Mouse (Mus musculus) testis, adult 2 months (tissue): ENCODE results near the gene Spib. TPM values are rescaled to one million over a fixed set of nuclear protein-coding genes. Genes with fewer than 3 reads are reported as not detected.

ENCODE experiments used
- H3K27ac ChIP-seq: fragments of 200-500 bp; 2 replicates; pipeline ENCODE4 v1.5.1; 2012; ENCODE audit warnings: low read depth, low read length; ENCODE audit not compliant: control insufficient read depth, insufficient read depth
- H3K27me3 ChIP-seq: fragments of 200-500 bp; 2 replicates; pipeline ENCODE4 v1.6.1; 2012; ENCODE audit warnings: mild to moderate bottlenecking, low read length, moderate library complexity; ENCODE audit not compliant: control insufficient read depth, insufficient read depth
- H3K36me3 ChIP-seq: fragments of 200-500 bp; 2 replicates; pipeline ENCODE4 v1.6.1; 2012; ENCODE audit warnings: mild to moderate bottlenecking, low read length; ENCODE audit not compliant: control insufficient read depth, insufficient read depth
- H3K4me1 ChIP-seq: fragments of 200-500 bp; 2 replicates; pipeline ENCODE4 v1.6.1; 2012; ENCODE audit warnings: low read length; ENCODE audit not compliant: control insufficient read depth, insufficient read depth
- H3K4me3 ChIP-seq: fragments of 200-500 bp; 2 replicates; pipeline ENCODE4 v1.5.1; 2012; ENCODE audit warnings: low read depth, mild to moderate bottlenecking, low read length, moderate library complexity, mixed read lengths; ENCODE audit not compliant: control insufficient read depth
- CTCF ChIP-seq: fragments of 200-500 bp; IDR thresholded peaks from 2 replicates; pipeline ENCODE4 v1.5.1; 2012; ENCODE audit warnings: low read depth, mild to moderate bottlenecking, inconsistent platforms, low read length, moderate library complexity; ENCODE audit not compliant: control insufficient read depth, insufficient read depth, insufficient replicate concordance
- POLR2A ChIP-seq: fragments of 200-500 bp; IDR thresholded peaks from 2 replicates; pipeline ENCODE4 v1.6.1; 2012; ENCODE audit warnings: low read depth, mild to moderate bottlenecking, inconsistent platforms, low read length, moderate library complexity; ENCODE audit not compliant: control insufficient read depth
- polyA plus RNA-seq: library from polyadenylated mRNA; depleted of rRNA; stranded (reverse); fragments of >200 nt; gene quantifications from 2 replicates; pipeline ENCODE4 v1.2.3, GENCODE M21; 2012

The Spib gene
- polyA plus RNA-seq, 1 experiment, result 0.15 TPM

DNA sequence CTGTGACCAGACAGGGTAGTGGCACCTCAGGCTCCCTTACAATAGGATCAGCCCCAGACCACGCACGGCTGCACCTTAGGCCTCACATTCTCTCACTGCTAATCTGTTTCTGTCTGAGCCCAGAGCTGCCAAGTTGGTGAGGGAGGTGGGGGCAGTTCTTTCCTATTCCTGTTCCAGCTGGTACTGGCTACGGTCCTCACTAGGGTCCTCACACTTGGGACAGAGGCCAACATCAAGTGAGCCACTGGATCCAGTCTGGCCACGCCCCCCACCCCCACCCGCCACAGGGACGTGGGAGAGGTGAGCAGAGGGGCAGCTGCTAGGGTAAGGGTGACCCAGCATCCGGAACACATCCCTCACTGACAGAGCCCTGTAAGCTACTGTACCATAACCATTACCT lies 5.1 kb upstream of the Spib start:
- TF ChIP-seq CTCF (no peak), POLR2A (no peak)
- H3K4me1 ChIP-seq, result peaks cover 6% of the 10 kb centered on the region; the same call in 1 of the 2 replicates

DNA sequence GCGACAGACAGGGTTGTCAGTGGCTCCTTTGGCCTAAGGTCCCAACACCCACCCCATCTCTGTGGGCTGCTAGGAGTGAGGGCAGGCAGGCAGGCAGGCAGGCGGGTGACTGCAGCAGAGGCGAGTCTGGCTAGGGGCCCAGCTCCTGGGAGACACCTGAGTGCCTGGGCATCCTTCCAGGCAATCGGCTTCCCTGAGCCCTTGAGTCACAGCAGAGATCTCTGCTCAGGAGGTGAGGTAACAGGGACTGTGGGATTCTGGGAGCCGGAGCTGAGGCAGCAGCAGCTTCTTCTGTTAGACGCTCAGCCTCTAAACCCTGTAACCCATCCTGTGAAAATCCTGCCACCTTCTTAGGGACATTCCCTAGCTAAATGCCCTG lies 4.7 kb upstream of the Spib start:
- no peaks in the 10 kb centered on the region for H3K27me3 ChIP-seq
- no peaks in the 10 kb centered on the region for H3K36me3 ChIP-seq
- TF ChIP-seq POLR2A, result no peak
- no peak for TF ChIP-seq CTCF
- peaks cover 6% of the 10 kb centered on the region; the same call in 1 of the 2 replicates for H3K4me1 ChIP-seq
- no peak overlapping the region for H3K4me3 ChIP-seq
- no peak overlapping the region for H3K27ac ChIP-seq

More for the DNA sequence above, 5.1 kb upstream of the Spib start:
- Histone ChIP-seq H3K27me3 (no peaks in the 10 kb centered on the region), H3K27ac (no peak overlapping the region), H3K36me3 (no peaks in the 10 kb centered on the region), H3K4me3 (no peak overlapping the region)

DNA sequence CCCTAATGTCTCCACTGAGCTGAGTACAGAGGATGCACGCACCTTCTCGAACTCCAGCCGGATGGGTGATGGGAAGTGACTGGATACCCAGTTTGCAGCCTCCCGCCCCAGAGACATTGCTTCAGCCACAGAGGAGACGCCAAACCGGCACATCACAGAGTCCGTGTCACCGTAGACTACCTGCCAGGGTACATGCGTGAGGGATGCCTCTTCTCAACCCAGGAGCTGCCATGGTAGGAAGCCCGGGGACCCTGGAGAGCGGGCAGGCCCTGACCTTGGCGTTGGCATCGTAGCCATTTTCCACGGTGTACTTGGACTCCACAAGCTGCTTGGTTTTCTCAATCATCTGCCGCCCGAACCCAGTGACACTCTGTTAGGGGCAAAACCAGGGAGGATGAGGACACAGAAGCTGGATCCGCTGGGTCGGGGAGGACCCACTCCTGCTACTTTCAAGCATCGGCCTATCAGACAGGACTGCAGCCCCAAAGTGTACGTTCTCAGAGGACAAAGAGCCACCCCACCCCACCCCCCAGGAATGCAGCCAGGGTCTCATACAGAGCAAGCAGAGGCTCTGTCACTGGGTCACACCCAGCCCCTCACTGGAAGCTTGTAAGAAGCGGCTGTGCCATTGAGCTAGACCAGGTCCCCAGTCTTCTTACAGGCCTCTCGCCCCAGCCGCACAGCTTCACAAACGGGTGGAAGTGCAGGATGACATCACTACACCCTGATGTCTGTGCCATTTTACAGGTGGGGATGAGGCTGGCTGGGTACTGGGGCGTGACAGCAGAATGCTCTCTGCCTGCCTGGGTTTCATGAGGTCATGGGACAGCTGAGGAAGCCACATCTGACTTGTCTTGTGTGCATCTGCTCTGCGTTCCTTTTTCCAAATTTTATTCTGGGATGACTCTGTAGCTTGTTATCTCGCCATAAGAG lies 4.1 kb upstream of the Spib start:
- Histone ChIP-seq H3K27ac (no peak overlapping the region), H3K4me1 (peaks cover 6% of the 10 kb centered on the region; the same call in 1 of the 2 replicates), H3K4me3 (no peak overlapping the region), H3K36me3 (no peaks in the 10 kb centered on the region), H3K27me3 (no peaks in the 10 kb centered on the region)
- TF ChIP-seq POLR2A (no peak), CTCF (no peak)

DNA sequence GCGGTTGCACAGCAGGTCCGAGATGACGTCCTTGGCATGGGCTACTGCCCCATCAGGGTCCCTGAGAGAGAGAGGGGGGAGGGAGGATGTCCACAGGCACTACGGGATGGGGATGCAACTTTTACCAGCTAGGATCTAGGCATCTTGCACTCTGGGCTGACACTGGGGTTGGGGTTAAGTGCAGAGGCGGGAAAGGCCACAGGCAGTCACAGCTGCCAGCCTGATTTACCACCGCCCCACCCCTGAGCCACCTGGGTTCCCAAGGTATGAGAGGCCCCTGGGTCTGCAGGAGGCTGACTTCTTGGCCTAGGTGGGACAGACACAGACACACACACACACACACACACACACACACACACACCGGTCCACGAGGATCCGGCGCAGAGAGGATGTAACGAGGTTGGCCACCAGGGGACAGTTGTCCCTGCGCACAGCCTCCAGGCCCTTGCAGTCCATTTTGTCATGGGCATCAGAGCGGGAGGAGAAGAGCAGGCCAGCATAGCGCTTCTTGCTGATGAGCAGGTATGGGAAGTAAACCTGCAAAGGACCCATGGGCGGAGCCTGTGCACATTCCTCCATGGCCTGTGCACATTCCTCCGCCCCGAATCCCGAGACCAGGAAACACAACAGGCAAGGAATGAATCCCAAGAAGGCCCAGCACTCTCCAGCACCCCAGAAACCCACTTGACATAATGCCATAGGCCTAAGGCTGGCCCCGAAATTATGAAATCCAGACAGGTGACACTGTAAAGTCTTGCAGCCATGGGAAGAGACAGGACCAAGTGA lies 3.0 kb upstream of the Spib start:
- peaks cover 4% of the 10 kb centered on the region; the same call in 1 of the 2 replicates for H3K4me1 ChIP-seq
- no peak for TF ChIP-seq POLR2A
- TF ChIP-seq CTCF, result no peak
- no peak overlapping the region for H3K4me3 ChIP-seq
- no peak overlapping the region for H3K27ac ChIP-seq
- H3K27me3 ChIP-seq, result no peaks in the 10 kb centered on the region
- no peaks in the 10 kb centered on the region for H3K36me3 ChIP-seq

DNA sequence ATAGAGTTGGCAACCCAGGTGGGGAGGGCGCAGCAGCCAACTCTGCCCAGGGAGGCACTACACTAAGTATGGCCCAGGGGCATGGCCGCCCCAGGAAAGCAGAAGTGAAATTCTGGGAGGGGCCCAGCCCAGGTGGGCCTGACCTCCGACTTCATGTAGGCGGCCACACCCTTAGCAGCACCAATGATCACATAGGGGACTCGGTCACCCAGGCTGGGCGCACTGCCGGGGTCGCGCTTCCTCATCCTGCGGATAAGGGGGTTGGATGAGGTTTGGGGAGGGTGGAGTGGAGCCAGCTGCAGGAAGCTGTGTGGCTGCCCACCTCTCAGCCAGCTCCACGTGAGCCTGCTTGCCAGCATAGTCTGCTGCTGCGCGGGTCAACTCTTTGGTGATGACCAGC lies 2.4 kb upstream of the Spib start:
- Histone ChIP-seq H3K27ac (no peak overlapping the region), H3K4me1 (peaks cover 2% of the 10 kb centered on the region; the same call in 1 of the 2 replicates), H3K36me3 (no peaks in the 10 kb centered on the region), H3K27me3 (no peaks in the 10 kb centered on the region), H3K4me3 (no peak overlapping the region)
- TF ChIP-seq CTCF, result no peak
- TF ChIP-seq POLR2A, result no peak

DNA sequence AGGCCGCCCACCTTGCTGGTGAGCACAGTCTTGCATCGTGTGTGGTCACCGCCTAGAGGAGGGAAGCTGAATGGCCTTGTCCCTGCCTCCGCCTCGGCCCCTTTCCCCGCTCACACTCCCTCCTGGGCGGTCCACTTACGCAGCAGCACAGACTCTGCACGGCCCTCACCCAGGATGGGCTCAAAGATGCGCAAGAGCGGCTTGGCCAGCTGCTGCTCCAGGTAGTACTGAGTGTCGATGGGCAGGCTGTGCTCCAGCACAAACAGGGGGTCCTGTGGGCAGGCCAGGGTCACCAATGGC lies 1.8 kb upstream of the Spib start:
- no peaks in the 10 kb centered on the region for H3K36me3 ChIP-seq
- no peak overlapping the region for H3K27ac ChIP-seq
- H3K27me3 ChIP-seq, result no peaks in the 10 kb centered on the region
- no peak for TF ChIP-seq POLR2A
- no peak for TF ChIP-seq CTCF
- peaks cover 2% of the 10 kb centered on the region; the same call in 1 of the 2 replicates for H3K4me1 ChIP-seq
- H3K4me3 ChIP-seq, result no peak overlapping the region

DNA sequence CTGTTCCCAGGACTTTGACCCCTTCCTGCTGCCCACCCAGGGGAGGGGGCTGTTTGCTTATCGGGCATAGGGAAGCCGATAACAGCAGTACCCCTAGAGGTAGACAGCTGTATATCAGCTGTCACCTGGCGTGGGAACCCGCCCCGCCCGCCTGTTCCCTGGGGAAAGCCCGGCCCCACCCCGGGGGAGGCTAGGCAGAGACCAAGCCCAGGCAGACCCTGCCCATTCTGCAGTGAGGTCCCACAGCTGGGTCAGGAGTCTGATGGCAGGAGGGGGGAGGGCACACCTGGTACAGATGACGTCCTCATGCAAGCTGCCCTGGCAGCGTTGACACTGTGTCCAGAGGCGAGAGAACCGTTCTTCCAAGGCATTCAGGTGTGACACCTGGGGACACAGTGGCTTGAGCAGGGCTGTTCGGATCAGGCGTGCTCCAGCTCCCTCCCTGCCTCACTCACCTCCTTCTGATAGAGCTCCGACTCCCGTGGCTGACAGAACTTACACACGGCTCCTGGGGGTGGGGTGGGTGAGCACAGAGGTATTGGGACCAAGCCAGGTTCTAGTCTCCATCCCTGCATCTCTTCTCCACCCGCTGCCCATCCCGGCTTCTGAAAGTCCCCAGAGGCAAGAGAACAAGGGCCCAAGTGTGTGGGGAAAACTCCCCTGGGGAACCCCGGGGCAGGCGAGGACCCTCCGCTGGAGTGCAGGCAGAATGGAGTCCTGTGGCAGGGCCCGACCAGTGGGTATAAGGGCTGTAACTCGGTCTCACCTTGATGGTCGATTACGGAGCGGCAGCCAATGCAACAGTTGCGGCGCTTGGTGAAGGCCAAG lies 1.3 kb upstream of the Spib start:
- no peak for TF ChIP-seq POLR2A
- no peak for TF ChIP-seq CTCF
- Histone ChIP-seq H3K27me3 (no peaks in the 10 kb centered on the region), H3K4me1 (peaks cover 2% of the 10 kb centered on the region), H3K4me3 (no peak overlapping the region), H3K27ac (no peak overlapping the region), H3K36me3 (no peaks in the 10 kb centered on the region)
